ENCODE assay signal across 12 mouse cellular contexts in the genomic region with DNA sequence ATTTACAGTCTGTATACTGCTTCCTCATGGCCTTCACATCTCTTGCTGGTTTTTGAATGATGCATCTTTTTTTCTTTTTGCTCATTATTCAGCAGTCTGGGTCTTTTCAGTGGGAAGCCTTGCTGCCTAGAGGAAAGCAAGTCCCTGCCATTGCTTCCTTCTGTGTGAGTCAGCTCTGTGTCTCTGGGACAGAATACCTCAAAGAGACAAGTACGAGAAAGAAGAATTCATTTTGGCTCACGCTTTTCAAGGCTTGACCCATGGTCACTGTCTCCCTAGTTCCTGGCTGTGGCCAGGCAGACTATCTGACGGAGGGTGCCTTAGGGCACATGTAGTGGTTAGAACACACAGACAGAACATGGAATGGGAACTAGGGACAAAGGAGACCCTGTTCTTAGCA. TPM values are rescaled to one million over a fixed set of nuclear protein-coding genes. Genes with fewer than 3 reads are reported as not detected.
"Had no signal": no experiment of that assay in that cellular context is flagged by ENCODE, and none has a peak within 500 bp of the region (broad histone marks: within the 10 kb centered on the region; RNA-seq: fewer than 3 reads in every experiment).

No protein-coding gene starts in this region.

- H3K9me3 ChIP-seq: kidney, embryonic 15.5 days; liver, embryonic 13.5 days had no signal

- H3K36me3 ChIP-seq: kidney, embryonic 15.5 days; liver, embryonic 13.5 days had no signal

- ATAC-seq: intestine, embryonic 16.5 days; liver, postnatal 0 days had no signal

- DNase-seq: kidney, adult 2 months; kidney, postnatal 14 days; liver; liver, embryonic 13.5 days; liver, postnatal 0 days; lung, postnatal 36 days; right cerebral cortex, adult 18-20 months; right cerebral cortex, postnatal 25 days had no signal

- H3K4me1 ChIP-seq: liver, embryonic 13.5 days had no signal

- H3K27me3 ChIP-seq: kidney, embryonic 15.5 days; liver, embryonic 13.5 days had no signal

- H3K4me2 ChIP-seq: kidney, embryonic 15.5 days; liver, embryonic 13.5 days had no signal

- H3K27ac ChIP-seq: kidney, embryonic 15.5 days; left cerebral cortex, adult 2 months; liver, embryonic 13.5 days had no signal

- H3K4me3 ChIP-seq: kidney, embryonic 15.5 days; left cerebral cortex, adult 2 months; liver, embryonic 13.5 days had no signal

- H3K9ac ChIP-seq: kidney, embryonic 15.5 days; liver, embryonic 13.5 days; liver, postnatal 0 days had no signal

RNA-seq across cellular contexts. Expression of a gene that starts 35.1 kb away (rescaled TPM):
- polyA plus RNA-seq: liver, embryonic 13.5 days; small intestine, adult 2 months had no signal
